Mouse (Mus musculus): ENCODE measurements at regions not wholly inside any gene's neighbourhood (a gene's known extent, or its start where the extent isn't known, plus 50 kb on each side); places are given as distances from the start of the nearest gene placed in this dataset.

DNA sequence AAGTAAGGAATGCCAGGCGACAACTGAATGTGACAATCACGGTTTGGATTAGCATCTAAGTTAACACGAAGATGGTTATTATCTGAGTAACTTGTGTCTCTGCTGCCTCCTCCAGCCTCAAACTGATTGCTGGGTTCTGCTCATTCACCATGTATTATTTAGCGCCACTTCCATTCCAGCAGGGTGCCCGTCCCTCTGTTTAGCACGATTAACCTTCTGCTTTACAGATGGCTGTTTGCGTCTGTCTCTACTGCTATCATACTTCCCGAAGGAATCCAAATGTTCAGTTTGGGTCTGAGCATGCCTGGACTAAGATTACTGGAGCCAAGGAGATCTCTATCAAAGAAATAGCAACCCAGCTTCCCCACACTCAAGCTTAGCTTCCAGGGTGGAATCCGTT lies 95.6 kb downstream of the Cyp26a1 start:
- no peak for TF ChIP-seq CTCF (IDR thresholded peaks at IDR 0.05; ENCODE audit: low read depth, low read length)
- TF ChIP-seq TAL1 (conservative IDR thresholded peaks at IDR 0.05; ENCODE audit: low read depth, low read length), result no peak
- TF ChIP-seq GATA2 (IDR thresholded peaks at IDR 0.05; ENCODE audit: borderline replicate concordance, low read depth, low read length), result no peak
- no peak for TF ChIP-seq GATA1 (IDR thresholded peaks at IDR 0.05; ENCODE audit: borderline replicate concordance, low read length)

Data from G1E (cell line).